Mouse (Mus musculus) heart, adult 11 months (tissue): ENCODE data around the gene Ptprt.

Experiments
- DNase-seq: peaks from one replicate; pipeline ENCODE4 v3.0.0; 2022

Ptprt gene

DNA sequence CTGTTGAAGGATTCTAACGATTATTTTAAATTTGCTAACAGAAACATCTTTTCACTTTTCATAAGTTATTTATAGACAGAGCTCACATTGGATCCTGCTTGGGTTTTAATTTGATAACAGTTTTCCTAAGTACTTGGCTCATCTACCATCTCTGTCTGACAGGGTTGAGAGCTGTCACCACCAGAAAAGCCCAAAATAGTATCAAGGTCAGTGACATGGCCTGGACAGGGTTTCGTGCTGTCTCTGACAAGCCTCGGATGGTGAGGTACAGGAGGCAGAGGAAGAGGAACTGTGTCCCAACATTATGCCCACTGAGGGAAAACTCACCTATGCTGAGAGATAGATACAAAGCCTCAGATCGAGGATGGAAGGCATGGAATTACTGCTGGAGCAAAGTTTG is 79.3 kb downstream of the Ptprt start:
- DNase-seq: peak; percentile 95

DNA sequence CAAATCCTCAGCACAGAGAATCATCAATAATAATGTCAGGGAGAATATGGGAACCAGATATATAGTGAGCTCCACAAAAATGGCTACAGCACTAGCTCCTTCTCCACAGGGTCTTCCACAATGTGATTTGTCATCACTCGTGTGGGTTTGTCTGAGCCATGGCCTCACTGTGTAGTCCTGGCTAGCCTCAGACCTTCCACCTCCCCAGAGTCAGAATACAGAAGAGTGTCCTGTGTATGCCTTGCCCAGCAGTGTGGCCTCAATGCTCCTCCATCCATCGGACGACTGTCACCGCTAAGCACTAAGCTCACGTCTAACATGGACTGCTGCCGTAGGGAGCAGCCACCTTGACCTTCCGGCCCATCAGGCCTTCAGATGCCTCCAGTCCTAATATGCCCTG is 83.1 kb downstream of the Ptprt start:
- DNase-seq: no peak

DNA sequence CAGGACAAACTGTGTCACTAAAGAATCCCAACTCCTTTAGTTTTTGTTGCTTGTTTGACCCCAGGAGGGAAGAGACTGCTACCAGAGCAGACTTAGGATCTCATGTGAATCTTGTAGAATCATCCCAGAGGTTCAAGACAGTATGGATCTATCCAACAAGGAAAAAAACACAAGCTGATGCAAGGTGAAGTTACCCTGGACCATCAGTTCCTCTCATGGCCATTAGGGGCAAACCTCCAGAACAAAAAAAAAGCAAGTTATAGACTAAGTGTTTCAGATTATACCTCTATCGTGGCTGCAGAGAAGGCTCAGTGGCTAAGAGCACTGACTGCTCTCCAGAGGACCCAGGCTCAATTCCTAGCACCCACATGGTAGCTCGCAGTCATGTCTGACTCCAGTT is 88.1 kb downstream of the Ptprt start:
- peak; percentile 17 for DNase-seq

DNA sequence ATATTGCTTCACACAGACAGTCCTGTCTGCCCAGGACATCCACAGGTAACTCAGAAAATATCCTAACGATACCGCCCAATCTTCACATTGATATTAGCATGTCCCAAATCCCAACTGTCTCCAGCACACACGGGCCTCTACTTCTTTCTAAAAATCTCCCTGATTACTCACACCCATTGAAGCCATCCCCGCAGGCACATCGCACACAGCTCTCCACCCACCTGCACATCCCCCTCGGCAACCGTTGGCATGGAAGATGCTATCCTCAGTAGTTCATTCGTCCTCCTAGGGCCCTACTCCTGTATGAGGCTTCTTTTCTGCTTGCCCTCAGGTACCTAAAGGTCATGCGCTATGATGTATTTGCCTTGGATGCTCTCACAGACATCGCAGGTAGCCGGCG is 89.9 kb downstream of the Ptprt start:
- no peak for DNase-seq

DNA sequence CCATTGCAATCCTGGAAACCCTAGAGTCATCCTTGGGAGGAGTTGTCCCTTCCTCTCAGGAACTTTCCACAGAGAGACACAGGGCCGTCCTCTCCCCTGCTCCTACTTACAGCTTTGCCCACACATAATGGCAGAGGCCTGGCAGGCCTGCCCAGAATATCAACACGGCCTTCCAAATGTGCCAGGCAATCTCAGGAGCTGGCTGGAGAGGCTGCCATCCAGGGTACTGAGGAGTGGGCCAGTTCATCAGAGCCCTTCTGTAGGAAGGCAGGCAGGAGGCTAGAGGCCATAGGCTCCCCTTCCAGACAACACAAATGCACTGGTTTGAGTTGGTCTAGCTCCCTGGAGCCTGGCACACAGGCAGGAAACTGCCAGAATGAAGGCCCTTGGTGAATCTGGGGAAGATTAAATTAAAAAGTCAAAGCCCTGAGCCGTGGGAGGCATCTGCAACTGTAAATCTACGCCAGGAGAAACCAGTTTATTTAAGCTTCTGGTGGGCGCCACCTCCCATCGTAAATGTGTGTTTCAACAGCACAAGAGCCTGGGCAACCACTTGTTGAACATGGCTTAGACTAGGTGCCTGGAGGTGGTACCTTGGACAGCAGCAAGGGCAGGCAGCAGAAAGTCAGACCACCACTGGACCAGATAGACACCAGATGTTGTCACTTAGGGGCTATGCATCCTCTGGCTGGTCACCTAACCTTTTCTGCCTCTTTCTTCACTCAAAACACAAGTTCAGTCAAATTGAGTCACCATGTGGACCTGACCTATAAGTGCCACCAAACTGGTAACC is 92.4 kb downstream of the Ptprt start:
- DNase-seq: peak; percentile 70

DNA sequence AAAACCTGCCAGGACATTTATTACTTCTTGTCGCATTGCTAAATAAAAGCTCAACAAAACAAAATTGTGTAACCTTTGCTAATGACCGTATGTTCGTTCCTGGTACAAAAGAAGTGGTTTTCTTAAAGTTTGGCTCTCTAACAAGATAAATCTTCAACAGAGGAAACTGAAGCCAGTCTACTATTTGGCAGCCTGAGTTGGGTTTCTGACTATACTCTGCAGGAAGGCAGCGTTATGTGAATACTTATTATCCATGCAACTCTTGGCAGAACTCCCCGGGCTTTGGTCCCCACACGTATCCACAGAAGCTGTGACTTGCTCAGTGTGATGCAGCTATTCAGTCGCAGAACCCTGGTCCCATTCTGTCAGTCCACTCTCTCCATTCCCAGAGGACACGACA is 112.6 kb downstream of the Ptprt start:
- peak; percentile 37 for DNase-seq

DNA sequence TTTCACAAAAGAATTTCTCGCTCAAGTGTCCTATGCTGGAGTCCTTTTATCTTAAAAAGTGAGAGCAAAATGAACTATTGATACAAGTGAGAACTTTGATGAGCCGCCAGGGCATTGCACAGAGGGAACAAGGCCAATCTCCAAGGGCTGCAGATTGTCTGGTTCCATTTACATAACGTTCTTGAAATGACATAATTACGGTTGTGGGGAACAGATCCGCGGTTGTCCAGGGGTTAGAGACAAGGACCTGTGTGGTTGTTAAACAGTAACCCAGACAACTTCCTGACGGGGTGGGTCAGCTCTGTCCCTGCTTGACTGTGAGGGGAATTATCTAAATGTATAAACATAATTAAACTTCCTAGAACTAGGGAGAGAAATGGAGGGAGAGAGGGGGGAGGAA is 129.3 kb downstream of the Ptprt start:
- peak; percentile 66 for DNase-seq

DNA sequence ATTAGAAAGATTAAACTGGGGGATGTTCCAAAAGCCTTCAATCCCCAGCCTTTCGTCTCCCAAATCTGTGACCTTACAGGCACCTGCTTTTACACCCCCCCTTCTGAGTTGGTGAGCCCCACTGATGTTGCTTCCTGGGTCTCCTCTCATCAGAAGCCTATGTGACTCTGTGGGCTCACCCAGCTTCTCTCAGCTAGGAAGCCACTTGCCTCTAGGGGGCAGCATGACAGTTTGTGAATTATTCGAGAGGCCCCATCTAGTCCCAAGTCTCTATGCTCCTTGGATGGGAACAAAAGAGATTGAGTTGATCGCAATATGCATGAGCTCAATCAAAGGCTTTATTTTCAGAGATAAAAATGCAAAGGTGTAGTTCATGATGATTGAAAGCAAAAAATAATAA is 132.0 kb downstream of the Ptprt start:
- peak; percentile 61 for DNase-seq

DNA sequence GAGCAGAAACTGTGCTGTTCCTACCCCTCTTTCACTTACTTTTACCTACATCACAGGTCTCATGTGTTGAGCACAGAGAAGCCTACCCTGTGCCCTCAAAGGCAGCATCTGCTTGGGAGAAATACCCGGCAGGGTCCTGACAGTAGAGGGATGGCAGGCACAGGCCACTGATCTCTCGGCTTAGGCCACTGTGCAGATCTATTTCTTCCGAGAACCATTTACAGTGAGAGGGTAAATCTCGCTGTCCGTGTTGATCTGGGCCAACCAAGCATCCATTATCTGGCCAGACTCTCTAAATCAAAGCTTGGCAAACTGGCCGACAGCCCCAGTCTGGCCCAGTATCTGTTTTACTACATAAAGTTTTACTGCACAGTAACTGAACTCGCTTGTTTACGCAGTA is 145.0 kb downstream of the Ptprt start:
- peak; percentile 15 for DNase-seq

DNA sequence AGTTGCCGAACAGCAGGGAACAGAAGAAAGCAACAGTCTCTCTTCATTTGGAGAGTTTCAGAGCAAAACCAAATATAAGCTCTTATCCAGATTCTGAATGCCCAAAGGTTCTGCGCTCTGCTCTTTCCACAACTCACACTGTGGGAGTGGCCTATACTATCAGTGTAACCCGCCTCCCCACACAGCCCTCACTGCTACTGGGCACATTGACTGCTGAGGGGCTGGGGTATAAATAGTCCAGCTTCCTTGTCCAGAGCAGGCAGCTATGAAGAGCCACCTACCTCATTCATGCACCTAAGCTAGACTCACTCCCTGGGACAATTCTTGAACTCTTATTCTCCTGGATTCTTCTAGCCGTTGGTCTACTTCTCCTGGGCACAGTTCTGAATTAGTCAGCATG is 147.9 kb downstream of the Ptprt start:
- peak; percentile 79 for DNase-seq

DNA sequence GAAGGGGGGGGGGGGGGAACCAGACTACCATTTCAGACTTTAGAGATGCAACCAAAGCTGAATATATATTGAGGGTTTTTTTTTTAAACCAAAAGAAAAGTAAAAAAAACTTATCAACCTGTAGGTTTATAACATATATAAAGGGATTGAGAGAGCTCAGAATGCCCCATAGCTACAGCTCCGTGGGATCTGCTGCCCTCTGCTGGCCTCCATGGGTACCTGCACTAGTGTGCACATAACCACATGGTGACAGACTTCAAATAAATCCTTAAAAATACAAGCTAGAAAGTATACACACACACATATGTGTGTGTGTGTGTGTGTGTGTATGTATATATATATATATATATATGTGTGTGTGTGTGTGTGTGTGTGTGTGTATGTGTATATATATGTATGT is 148.9 kb downstream of the Ptprt start:
- DNase-seq: peak; percentile 12

DNA sequence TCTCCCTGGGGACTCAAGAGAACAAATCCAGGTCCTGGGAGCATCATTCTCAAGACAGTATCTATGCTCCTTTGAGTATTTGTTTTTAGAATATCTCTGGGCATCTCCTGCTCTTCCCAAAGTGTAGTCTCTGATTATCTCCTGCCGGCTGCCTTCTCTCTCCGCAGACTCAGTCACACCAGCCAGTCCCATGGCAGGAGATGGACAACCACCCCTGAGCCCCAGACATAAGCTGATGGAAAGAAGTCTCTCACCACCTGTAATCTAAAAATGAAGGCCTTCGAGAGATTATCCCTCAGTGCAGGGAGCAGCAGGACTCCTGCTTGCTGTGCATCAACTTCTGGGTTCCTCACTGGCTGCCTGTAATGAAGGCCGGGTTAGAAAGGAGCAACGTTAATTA is 151.9 kb downstream of the Ptprt start:
- DNase-seq: peak; percentile 66

DNA sequence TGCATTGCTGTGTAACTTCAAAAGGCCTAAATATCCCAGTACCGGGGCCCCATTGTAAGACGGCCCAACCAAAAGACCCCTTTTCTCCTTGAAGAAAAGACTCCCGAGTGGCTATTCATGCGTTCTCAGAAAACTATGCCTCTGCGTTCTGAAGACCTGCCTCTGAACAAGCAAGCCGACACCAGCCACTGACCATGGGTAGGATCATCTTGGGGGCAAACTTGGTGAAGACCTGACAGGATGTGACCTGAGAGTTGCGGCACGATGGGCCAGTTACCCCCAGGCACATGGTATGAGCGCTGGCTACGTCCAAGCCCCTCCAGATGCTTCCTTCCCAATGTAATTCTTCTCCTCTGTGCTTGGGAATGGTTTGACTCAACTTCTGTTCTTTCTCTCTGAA is 153.3 kb downstream of the Ptprt start:
- DNase-seq: peak; percentile 46

DNA sequence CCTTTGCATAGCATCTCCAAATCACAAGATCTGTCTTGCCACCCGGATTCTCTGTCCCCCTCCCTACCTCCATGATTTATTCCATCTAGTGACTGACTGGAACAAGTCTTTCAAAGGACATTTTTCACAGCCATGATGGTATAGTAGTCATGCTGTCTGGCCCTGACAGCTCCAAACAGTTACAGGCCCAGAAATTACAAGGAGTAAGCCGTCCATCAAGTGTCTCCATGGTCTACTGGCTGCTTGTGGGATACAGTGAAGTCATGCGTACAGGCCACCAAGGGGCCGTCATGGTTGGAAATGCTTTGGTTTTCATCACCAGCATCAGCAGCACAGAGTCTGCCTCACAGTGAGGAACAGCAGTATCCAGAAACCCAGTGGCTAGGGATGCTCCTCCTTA is 156.1 kb downstream of the Ptprt start:
- peak; percentile 59 for DNase-seq

DNA sequence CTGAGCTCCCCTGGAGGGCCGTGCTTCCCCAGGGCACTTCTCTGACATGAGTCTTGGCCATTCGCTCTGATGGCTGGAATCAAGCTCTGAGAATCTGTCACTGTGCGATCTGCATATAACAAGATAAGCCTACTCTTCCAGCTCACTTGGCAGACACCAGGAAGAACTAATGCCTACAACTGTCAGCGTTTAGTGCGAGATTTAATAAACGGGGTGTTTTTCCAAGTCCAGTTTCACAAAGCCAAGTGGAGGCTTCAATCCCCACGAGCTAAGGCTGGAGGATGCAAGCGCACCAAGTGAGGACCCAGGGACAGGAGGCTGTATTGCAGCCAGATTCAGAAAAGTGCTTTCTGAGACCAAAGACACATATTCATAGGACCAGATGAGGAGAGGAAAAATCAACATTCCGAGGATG is 161.4 kb downstream of the Ptprt start:
- DNase-seq: peak; percentile 77

DNA sequence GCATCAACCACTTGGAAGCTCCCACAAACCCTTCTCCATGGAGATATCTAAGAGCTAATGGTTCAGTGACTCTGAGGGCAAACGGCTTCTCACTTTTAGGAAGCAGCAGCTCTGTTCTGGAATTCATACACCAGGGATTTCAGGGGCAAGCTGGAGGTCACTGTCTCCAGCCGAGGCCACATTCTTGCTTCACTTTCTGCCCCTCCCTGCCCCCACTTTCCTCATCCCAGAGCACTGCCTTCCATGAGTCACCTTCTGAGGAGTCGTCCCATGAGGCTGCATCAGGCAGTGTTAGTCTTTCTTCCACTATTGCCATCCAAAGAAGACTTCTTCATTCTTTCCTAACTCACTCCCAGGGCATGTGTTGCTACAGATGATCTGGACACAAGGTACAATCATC is 162.8 kb downstream of the Ptprt start:
- peak; percentile 55 for DNase-seq

DNA sequence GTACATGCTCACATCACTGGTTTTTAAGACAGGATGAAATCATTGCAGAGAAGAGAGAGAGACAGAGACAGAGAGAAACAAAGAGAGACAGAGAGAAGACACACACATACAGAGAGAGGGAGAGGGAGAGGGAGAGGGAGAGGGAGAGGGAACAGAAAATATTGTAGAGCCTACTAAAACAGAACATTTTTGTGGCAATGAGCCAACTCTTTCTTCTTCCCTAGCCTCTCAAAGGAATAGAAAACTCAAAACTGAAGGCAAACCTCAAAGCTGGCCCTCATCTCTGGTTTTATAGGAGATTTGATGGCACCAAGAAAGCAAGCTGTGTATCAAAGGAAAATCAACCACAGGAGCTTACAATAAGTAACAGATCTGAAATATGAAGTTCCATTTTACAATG is 176.9 kb downstream of the Ptprt start:
- DNase-seq: peak; percentile 28

DNA sequence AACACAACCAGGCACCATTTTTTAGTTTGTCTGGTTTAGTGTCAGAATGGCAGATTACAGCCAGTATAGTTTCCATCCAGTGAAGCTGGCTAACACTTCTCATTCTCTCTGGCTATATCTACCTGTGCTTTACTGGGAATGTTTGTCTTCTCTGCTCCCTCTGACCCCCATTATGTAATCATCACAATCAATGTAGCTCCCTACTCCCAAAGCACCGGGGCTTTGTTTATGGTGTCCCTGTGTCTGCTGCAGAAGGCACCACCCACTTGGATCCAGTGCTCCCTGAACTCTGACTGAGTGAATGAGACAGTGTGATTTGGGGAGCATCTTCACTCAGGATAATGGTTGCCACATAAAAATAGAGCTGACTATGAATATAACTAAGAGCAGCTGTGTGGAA is 217.8 kb downstream of the Ptprt start:
- DNase-seq: peak; percentile 52

DNA sequence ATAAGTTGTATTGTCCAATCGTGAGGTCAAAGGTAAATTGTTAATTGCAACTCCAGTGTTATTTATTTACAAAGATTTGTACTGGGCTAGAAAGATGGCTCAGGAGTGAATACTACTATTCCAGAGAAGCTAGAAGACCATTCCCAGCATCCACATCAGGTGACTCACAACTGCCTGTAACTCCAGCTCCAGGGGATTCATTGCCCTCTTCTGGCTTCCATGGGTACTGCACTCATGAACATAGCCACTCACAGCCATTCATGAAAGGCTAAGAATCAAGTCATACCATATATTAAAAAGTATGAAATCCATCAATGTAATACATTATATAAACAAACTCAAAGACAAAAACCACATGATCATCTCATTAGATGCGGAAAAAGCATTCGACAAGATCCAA is 224.3 kb downstream of the Ptprt start:
- peak; percentile 13 for DNase-seq

DNA sequence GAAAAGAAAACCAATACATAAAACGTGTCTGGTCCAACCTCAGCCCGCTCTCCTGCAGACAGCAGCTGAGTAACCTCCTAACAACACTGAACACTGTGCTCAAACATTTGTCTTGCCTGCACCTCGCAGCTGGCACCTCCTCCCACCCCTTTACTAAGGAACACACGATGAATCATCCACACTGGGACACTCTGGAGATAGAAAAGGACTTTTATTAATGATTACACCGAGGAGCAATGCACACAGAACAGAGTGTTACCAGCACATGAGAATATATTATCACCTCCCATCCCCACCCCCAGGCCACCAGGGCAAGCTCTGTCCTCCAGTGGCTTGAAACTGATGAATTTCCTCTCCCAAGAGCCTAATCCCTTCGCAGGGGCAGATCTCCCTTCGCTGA is 230.8 kb downstream of the Ptprt start:
- DNase-seq: peak; percentile 68

DNA sequence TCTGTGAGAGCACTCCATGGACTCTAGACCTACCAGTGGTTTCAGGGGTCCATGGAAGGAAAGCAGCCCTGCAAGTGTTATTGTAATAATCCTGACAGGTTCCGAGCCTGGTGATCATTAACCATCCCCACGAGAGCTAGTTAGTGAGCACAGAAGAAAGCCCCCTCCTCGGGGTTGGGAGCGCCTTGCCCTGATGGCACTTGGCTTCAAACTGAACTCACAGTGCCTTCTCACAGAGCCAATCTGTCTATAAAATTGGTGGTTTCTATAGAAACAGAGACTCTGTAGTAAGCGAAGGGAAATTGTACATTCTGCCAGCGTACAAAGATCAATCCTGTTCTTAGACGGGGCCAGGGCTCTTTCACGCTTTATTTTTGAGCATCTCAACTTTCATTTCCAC is 234.8 kb downstream of the Ptprt start:
- DNase-seq: peak; percentile 59

DNA sequence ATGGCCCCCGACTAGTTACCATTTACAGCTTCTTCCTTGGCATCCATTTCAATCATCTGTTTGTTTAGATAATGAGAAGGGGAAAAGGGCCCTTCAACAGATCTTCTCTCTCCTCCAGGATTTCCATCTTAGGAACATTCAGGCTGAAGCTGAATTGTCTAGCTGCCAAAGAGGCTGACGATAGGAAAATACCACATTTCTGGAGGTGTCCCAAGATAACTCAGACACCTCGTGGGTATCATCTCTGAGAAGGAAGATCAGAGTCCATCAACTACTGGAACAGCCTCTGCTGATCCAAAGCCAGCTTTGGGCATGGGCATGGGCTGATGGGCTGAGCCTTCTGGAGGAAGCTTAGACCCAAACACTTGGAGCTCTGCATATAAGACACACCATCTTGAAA is 242.8 kb downstream of the Ptprt start:
- DNase-seq: peak; percentile 55

DNA sequence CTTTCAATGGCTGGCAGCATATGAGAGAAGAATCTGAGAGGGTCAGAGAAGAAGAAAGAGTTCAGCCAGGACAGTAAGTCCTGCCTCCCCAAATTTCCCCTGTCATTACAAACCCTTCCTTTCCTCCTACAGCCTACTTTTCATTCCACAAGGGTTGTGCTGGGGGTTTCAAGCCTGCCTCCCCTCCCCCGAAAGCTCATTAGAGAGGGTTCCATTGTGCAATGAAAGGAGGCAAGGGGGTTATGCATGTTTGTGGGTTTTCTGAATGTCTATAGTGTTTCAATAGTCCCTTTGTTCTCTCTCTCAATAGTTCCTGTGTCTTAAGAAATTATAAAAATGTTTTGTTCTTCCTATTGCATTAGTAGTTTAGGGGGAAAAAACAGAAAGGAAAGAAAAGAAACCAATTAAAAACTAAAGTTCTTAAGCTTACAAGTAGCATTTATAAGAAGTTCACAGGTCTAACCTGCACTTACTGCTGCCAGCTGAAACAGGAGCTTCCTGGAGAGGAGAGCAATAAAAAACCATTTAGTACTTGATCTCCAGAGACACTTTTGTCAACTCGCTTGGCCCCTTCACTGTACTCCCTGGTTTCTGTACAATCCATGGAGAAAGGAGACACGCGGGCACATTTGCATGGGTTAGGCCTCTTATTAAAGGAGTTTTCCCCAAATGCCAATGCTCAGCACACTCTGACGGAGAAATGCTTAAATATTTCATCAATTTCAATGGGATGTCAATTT is 247.7 kb downstream of the Ptprt start:
- peak; percentile 27 for DNase-seq

DNA sequence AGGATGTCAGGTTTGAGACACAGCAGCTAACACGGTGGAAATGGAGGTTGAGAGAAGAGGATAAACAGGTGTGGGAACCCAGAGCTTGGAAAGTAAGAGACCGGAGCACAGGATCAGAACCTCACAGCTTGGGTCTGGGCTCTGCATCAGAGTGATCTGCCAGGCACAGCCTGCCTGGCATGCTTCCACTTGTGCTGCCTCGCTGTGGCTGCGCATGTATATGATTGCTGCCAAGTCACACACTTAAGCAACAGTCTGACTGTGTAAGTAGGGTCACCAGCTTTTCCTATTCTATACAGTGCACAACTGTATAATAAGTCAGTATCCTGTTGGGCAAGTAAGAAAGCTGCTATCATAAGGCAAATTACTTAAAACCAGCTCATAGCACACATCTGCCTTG is 249.9 kb downstream of the Ptprt start:
- peak; percentile 37 for DNase-seq

DNA sequence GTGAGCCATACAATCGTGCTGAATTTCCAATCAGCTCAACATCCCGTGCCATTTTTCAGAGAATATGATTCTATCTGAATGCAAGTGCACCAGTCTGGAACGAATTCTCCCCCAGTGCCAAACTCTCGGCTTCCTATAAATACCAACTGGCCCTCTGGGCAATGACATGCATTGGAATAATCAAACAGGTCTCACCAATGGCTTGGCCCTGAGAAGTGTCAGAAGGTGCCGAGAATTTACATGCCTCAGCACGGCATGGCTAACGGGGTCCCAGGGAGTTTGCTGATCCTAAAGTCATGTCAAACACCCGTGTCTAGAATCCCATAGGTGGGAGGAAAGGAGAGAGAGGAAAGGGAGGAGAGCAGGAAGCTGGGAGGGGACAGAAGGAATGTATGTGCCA is 251.7 kb downstream of the Ptprt start:
- DNase-seq: peak; percentile 70
